Comparison of ENCODE assay signal across 11 mouse cellular contexts in genomic region chr13:95950434-95951091, GRCm38 (mm10). TPM values are rescaled to one million over a fixed set of nuclear protein-coding genes. Genes with fewer than 3 reads are reported as not detected.
A peak's percentile ranks its signal among the peaks of the same experiment; 100 is the strongest.
DNase-seq lines count a peak whose midpoint lies in the region; ATAC-seq and TF ChIP-seq lines count a peak whose summit lies in the region.
"Had no signal": no experiment of that assay in that cellular context is flagged by ENCODE, and none has a peak within 500 bp of the region (broad histone marks: within the 10 kb centered on the region; RNA-seq: fewer than 3 reads in every experiment).

No protein-coding gene starts in this region.

- no peaks in the 10 kb centered on the region for H3K36me3 ChIP-seq in liver, embryonic 12.5 days
- H3K36me3 ChIP-seq in midbrain, embryonic 13.5 days, result no peaks in the 10 kb centered on the region
- H3K36me3 ChIP-seq: neural tube, embryonic 13.5 days had no signal

- no peaks in the 10 kb centered on the region for H3K9me3 ChIP-seq in liver, embryonic 12.5 days (replicated peaks)
- H3K9me3 ChIP-seq in midbrain, embryonic 13.5 days, result no peaks in the 10 kb centered on the region
- H3K9me3 ChIP-seq: neural tube, embryonic 13.5 days had no signal

- peaks cover 37% of the 10 kb centered on the region for H3K4me1 ChIP-seq in liver, embryonic 12.5 days
- H3K4me1 ChIP-seq in midbrain, embryonic 13.5 days (replicated peaks), result peaks cover 4% of the 10 kb centered on the region

- ATAC-seq in erythroid progenitor cell, adult 5-6 weeks (replicated peaks; ENCODE audit: low FRiP score, poor library complexity, severe bottlenecking), result peak; percentile 84
- ATAC-seq in liver, embryonic 12.5 days, result peak; percentile 83
- ATAC-seq in megakaryocyte-erythroid progenitor cell, adult 5-6 weeks (replicated peaks; ENCODE audit: low FRiP score, low TSS enrichment, poor library complexity, severe bottlenecking), result peak; percentile 55
- no peak for ATAC-seq in midbrain, embryonic 13.5 days

- no peak for TF ChIP-seq CTCF in layer of hippocampus, adult 2 months (conservative IDR thresholded peaks at IDR 0.05)

- H3K27ac ChIP-seq in layer of hippocampus, adult 2 months, result no peak overlapping the region
- 0 out of 2 replicates have a peak overlapping the region, but pooled peaks have one; percentile 28 for H3K27ac ChIP-seq in liver, embryonic 12.5 days
- no peak overlapping the region for H3K27ac ChIP-seq in midbrain, embryonic 13.5 days
- H3K27ac ChIP-seq: neural tube, embryonic 13.5 days had no signal

- peak overlapping the region; percentile 31; the same call in 1 of the 2 replicates for H3K9ac ChIP-seq in liver, embryonic 12.5 days
- H3K9ac ChIP-seq in midbrain, embryonic 13.5 days (replicated peaks), result no peak overlapping the region
- H3K9ac ChIP-seq: forebrain, postnatal 0 days; neural tube, embryonic 13.5 days had no signal

- H3K4me3 ChIP-seq in layer of hippocampus, adult 2 months, result no peak overlapping the region
- no peak overlapping the region for H3K4me3 ChIP-seq in liver, embryonic 12.5 days
- no peak overlapping the region for H3K4me3 ChIP-seq in midbrain, embryonic 13.5 days (replicated peaks)
- H3K4me3 ChIP-seq: neural tube, embryonic 13.5 days had no signal

- peak; percentile 1 for DNase-seq in layer of hippocampus, adult 9-11 months
- DNase-seq in layer of hippocampus, adult 2 months (ENCODE audit: low spot score in 2 of 2), result no peak
- no peak for DNase-seq in ovary, adult 18-20 months (ENCODE audit: low spot score)
- DNase-seq in Muller cell, postnatal 12 days (ENCODE audit: inconsistent ontology term), result no peak
- DNase-seq: adrenal gland, adult 8-10 months had no signal

- 37% methylated on average over 11 of the region's 11 CpGs for WGBS in liver, embryonic 12.5 days (ENCODE audit: insufficient replicate concordance)
- WGBS in midbrain, embryonic 13.5 days, result 85% methylated on average over 11 of the region's 11 CpGs

- H3K27me3 ChIP-seq in liver, embryonic 12.5 days (replicated peaks), result no peaks in the 10 kb centered on the region
- no peaks in the 10 kb centered on the region for H3K27me3 ChIP-seq in midbrain, embryonic 13.5 days
- H3K27me3 ChIP-seq: neural tube, embryonic 13.5 days had no signal

- H3K4me2 ChIP-seq in liver, embryonic 12.5 days, result peak overlapping the region; percentile 49
- H3K4me2 ChIP-seq in midbrain, embryonic 13.5 days (replicated peaks), result no peak overlapping the region
- H3K4me2 ChIP-seq: neural tube, embryonic 13.5 days had no signal

RNA-seq across cellular contexts. Expression of gene Iqgap2, which starts 58.8 kb away (rescaled TPM):
- 10 to 100 TPM; 95.2 to 97.7 TPM for total RNA-seq in layer of hippocampus, adult 2 months (2021)
- total RNA-seq in erythroid progenitor cell, adult 5-6 weeks (2015; ENCODE audit: low replicate concordance), result 33.5 and 35.3 TPM in 2 replicates
- total RNA-seq in erythroid progenitor cell, adult 5-6 weeks (2017; ENCODE audit: low replicate concordance), result 39.5 and 43.6 TPM in 2 replicates
- polyA plus RNA-seq in liver, embryonic 12.5 days (2016; fragmentation: Nextera tagmentation; extraction: Ambion mirVana), result 14.5 and 14.7 TPM in 2 replicates
- total RNA-seq in megakaryocyte-erythroid progenitor cell, adult 5-6 weeks (2014; fragmentation: Nextera tagmentation), result 42.7 and 49.2 TPM in 2 replicates
- 91.1 and 135 TPM in 2 replicates for total RNA-seq in megakaryocyte-erythroid progenitor cell, adult 5-6 weeks (2017)
- polyA plus RNA-seq in midbrain, embryonic 13.5 days (2015; fragmentation: Nextera tagmentation; extraction: Ambion mirVana), result 6.2 and 7.4 TPM in 2 replicates
